Mouse (Mus musculus) intestine, embryonic 14.5 days (tissue): Measurements from ENCODE around the gene Fam20b. TPM values are rescaled to one million over a fixed set of nuclear protein-coding genes. Genes with fewer than 3 reads are reported as not detected.

Source experiments
- ATAC-seq: fragments of 200-750 bp; cut with Nextera tagmentation; replicated peaks from 2 replicates; pipeline ENCODE4 v1.8.0; 2017; ENCODE audit warnings: low read depth, moderate number of reproducible peaks, moderate TSS enrichment, moderate library complexity; ENCODE audit not compliant: low FRiP score, low TSS enrichment
- DNase-seq: peaks from one replicate; pipeline ENCODE4 v3.0.0-alpha.2; 2018; ENCODE audit warnings: low spot score
- H3K27ac ChIP-seq: fragments of 300-500 bp; sonication (generic); 2 replicates; pipeline ENCODE4 v1.5.1; 2014; ENCODE audit warnings: low read depth, mild to moderate bottlenecking, control low read depth
- H3K27me3 ChIP-seq: fragments of 300-500 bp; sonication (generic); replicated peaks from 2 replicates; pipeline ENCODE4 v1.6.1; 2014; ENCODE audit warnings: low read length, control low read depth; ENCODE audit not compliant: control insufficient read depth, insufficient read depth
- H3K36me3 ChIP-seq: fragments of 300-500 bp; sonication (generic); 2 replicates; pipeline ENCODE4 v1.6.1; 2014; ENCODE audit warnings: low read length, control low read depth; ENCODE audit not compliant: control insufficient read depth, insufficient read depth
- H3K4me1 ChIP-seq: fragments of 300-500 bp; sonication (generic); replicated peaks from 2 replicates; pipeline ENCODE4 v1.6.1; 2014; ENCODE audit warnings: low read length, control low read depth, mixed read lengths; ENCODE audit not compliant: control insufficient read depth, insufficient read depth
- H3K4me2 ChIP-seq: fragments of 300-500 bp; sonication (generic); 2 replicates; pipeline ENCODE4 v1.6.1; 2014; ENCODE audit warnings: low read length
- H3K4me3 ChIP-seq: fragments of 300-500 bp; sonication (generic); 2 replicates; pipeline ENCODE4 v1.5.1; 2014; ENCODE audit warnings: low read depth, low read length, control low read depth, mixed read lengths
- H3K9ac ChIP-seq: fragments of 300-500 bp; sonication (generic); 2 replicates; pipeline ENCODE4 v1.6.1; 2014; ENCODE audit warnings: mild to moderate bottlenecking, low read length
- H3K9me3 ChIP-seq: fragments of 300-500 bp; sonication (generic); 2 replicates; pipeline ENCODE4 v1.6.1; 2016; ENCODE audit warnings: low read length, control low read depth; ENCODE audit not compliant: control insufficient read depth
- WGBS: fragments of 180-500 bp; shearing (Covaris S2); extraction: QIAGEN DNeasy Blood & Tissue Kit; methylation state at CpG from one replicate; pipeline ENCODE4 v1.1.7; 2014; 5-methylcytosine and 5-hydroxymethylcytosine counted together
- polyA plus RNA-seq: library from polyadenylated mRNA; unstranded; fragments of >200 nt; fragmentation: Nextera tagmentation; extraction: Ambion mirVana; gene quantifications from 2 replicates; pipeline ENCODE4 v1.2.1, GENCODE M21; 2014

Fam20b gene
- 42.4 and 44.3 TPM in 2 replicates for polyA plus RNA-seq

GRCm38 (mm10) chr1:156718950-156719805 is at the start of gene Fam20b:
Fam20b (minus strand) TSS chr1:156719086.
- no peaks in the 10 kb centered on the region for H3K27me3 ChIP-seq
- peaks cover 10% of the 10 kb centered on the region for H3K36me3 ChIP-seq
- H3K4me1 ChIP-seq, result peaks cover 13% of the 10 kb centered on the region; the same call in 1 of the 2 replicates
- H3K27ac ChIP-seq, result peak within 1 kb of the TSS; percentile 87
- H3K9ac ChIP-seq, result peak within 1 kb of the TSS; percentile 88
- H3K4me3 ChIP-seq, result peak within 1 kb of the TSS; percentile 93
- peak within 1 kb of the TSS; percentile 71 for H3K4me2 ChIP-seq
- WGBS, result 2% methylated on average over 39 of the region's 47 CpGs
- ATAC-seq, result peak; percentile 96
- no peaks in the 10 kb centered on the region for H3K9me3 ChIP-seq
- DNase-seq, result peak; percentile 98

- DNase-seq (no peak), ATAC-seq (no peak)
- Histone ChIP-seq H3K4me2 (no peak overlapping the region), H3K4me3 (no peak overlapping the region), H3K27ac (no peak overlapping the region), H3K9me3 (peaks cover 14% of the 10 kb centered on the region; the same call in 1 of the 2 replicates), H3K4me1 (peaks cover 6% of the 10 kb centered on the region; the same call in 1 of the 2 replicates), H3K27me3 (no peaks in the 10 kb centered on the region), H3K36me3 (no peaks in the 10 kb centered on the region), H3K9ac (no peak overlapping the region)
- 88% methylated on average over 3 of the region's 3 CpGs for WGBS
Observed at GRCm38 (mm10) chr1:156765311-156765710, 46.4 kb upstream of the Fam20b start.

GRCm38 (mm10) chr1:156764584-156764983 is 45.7 kb upstream of the Fam20b start:
- no peak overlapping the region for H3K27ac ChIP-seq
- H3K9ac ChIP-seq, result no peak overlapping the region
- peaks cover 14% of the 10 kb centered on the region; the same call in 1 of the 2 replicates for H3K9me3 ChIP-seq
- H3K4me1 ChIP-seq, result peaks cover 6% of the 10 kb centered on the region; the same call in 1 of the 2 replicates
- DNase-seq (no peak), ATAC-seq (no peak)
- H3K27me3 ChIP-seq, result no peaks in the 10 kb centered on the region
- H3K4me3 ChIP-seq, result no peak overlapping the region
- 78% methylated on average over 6 of the region's 6 CpGs for WGBS
- H3K4me2 ChIP-seq, result no peak overlapping the region
- no peaks in the 10 kb centered on the region for H3K36me3 ChIP-seq

GRCm38 (mm10) chr1:156763280-156763679 is 44.4 kb upstream of the Fam20b start:
- H3K4me1 ChIP-seq, result peaks cover 8% of the 10 kb centered on the region; the same call in 1 of the 2 replicates
- no peaks in the 10 kb centered on the region for H3K27me3 ChIP-seq
- no peak overlapping the region for H3K4me2 ChIP-seq
- no peaks in the 10 kb centered on the region for H3K36me3 ChIP-seq
- WGBS, result 92% methylated on average over 6 of the region's 6 CpGs
- ATAC-seq (no peak), DNase-seq (no peak)
- H3K9ac ChIP-seq, result no peak overlapping the region
- H3K27ac ChIP-seq, result no peak overlapping the region
- no peak overlapping the region for H3K4me3 ChIP-seq
- H3K9me3 ChIP-seq, result peaks cover 14% of the 10 kb centered on the region; the same call in 1 of the 2 replicates

GRCm38 (mm10) chr1:156761430-156761801 is 42.5 kb upstream of the Fam20b start:
- 69% methylated on average over 10 of the region's 10 CpGs for WGBS
- DNase-seq, result no peak
- H3K27ac ChIP-seq, result no peak overlapping the region
- H3K36me3 ChIP-seq, result no peaks in the 10 kb centered on the region
- H3K9ac ChIP-seq, result no peak overlapping the region
- peaks cover 17% of the 10 kb centered on the region for H3K4me1 ChIP-seq
- H3K4me3 ChIP-seq, result no peak overlapping the region
- H3K9me3 ChIP-seq, result 0 out of 2 replicates have a peak, but pooled peaks cover 5% of the 10 kb centered on the region
- H3K4me2 ChIP-seq, result no peak overlapping the region
- no peak for ATAC-seq
- H3K27me3 ChIP-seq, result no peaks in the 10 kb centered on the region

- Histone ChIP-seq H3K36me3 (no peaks in the 10 kb centered on the region), H3K9me3 (0 out of 2 replicates have a peak, but pooled peaks cover 4% of the 10 kb centered on the region), H3K4me1 (peaks cover 17% of the 10 kb centered on the region), H3K27me3 (no peaks in the 10 kb centered on the region), H3K27ac (no peak overlapping the region), H3K9ac (no peak overlapping the region), H3K4me2 (no peak overlapping the region), H3K4me3 (no peak overlapping the region)
- 65% methylated on average over 13 of the region's 13 CpGs for WGBS
- ATAC-seq (no peak), DNase-seq (no peak)
Observed at GRCm38 (mm10) chr1:156760549-156761429, 41.9 kb upstream of the Fam20b start.

- Histone ChIP-seq H3K4me2 (no peak overlapping the region), H3K36me3 (no peaks in the 10 kb centered on the region), H3K9ac (no peak overlapping the region), H3K27me3 (no peaks in the 10 kb centered on the region), H3K9me3 (no peaks in the 10 kb centered on the region), H3K27ac (peak overlapping the region; percentile 38; the same call in 1 of the 2 replicates), H3K4me1 (peaks cover 30% of the 10 kb centered on the region), H3K4me3 (no peak overlapping the region)
- 45% methylated on average over 4 of the region's 4 CpGs for WGBS
- DNase-seq, result no peak
- ATAC-seq, result no peak
Observed at GRCm38 (mm10) chr1:156758326-156758725, 39.4 kb upstream of the Fam20b start.

GRCm38 (mm10) chr1:156754608-156755413 is 35.9 kb upstream of the Fam20b start:
- Histone ChIP-seq H3K9me3 (no peaks in the 10 kb centered on the region), H3K4me2 (no peak overlapping the region), H3K27me3 (no peaks in the 10 kb centered on the region), H3K4me1 (peaks cover 43% of the 10 kb centered on the region), H3K36me3 (no peaks in the 10 kb centered on the region), H3K9ac (no peak overlapping the region), H3K27ac (peak overlapping the region; percentile 60), H3K4me3 (no peak overlapping the region)
- 46% methylated on average over 15 of the region's 15 CpGs for WGBS
- DNase-seq, result no peak
- no peak for ATAC-seq
